Mouse (Mus musculus): ENCODE measurements around the gene Snrpa. TPM values are rescaled to one million over a fixed set of nuclear protein-coding genes. Genes with fewer than 3 reads are reported as not detected.

The Snrpa gene
- polyA plus RNA-seq, 1 experiment: 293 TPM

DNA sequence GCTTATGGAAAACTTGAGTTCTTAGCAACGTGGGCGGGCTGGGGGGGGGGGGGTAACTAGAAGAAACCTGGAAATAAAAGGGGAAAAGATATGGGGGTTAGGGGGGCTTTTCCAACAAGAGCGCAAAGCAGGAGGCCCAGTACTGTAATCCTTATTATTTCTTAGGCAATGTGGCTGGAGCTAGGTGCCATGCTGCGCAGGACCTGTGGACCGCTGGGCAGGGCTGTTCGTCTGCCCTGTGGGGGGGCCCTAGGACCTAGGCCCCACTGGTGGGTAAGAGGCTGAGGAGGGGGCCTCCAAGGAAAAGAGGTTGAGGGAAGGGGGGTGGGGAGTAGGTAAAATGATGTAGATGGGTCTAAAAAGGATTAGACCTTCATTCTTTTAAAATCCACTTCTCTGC, 37.2 kb upstream of the Snrpa start:
- no peak for TF ChIP-seq CTCF (IDR thresholded peaks at IDR 0.05; ENCODE audit: borderline replicate concordance, control insufficient read depth, extremely low read depth, insufficient read depth, low read length, poor library complexity)
- TF ChIP-seq POLR2A (IDR thresholded peaks at IDR 0.05; ENCODE audit: control insufficient read depth, extremely low read depth, insufficient read depth, low read length, poor library complexity): no peak
- no peak overlapping the region for H3K27ac ChIP-seq (ENCODE audit: control insufficient read depth, insufficient read depth, low read length)
- H3K4me1 ChIP-seq (replicated peaks; ENCODE audit: control insufficient read depth, insufficient read depth, low read length): peaks cover 13% of the 10 kb centered on the region
- H3K27me3 ChIP-seq (ENCODE audit: control insufficient read depth, insufficient read depth, low read length): no peaks in the 10 kb centered on the region
- H3K36me3 ChIP-seq (ENCODE audit: control insufficient read depth, insufficient read depth, low read length): no peaks in the 10 kb centered on the region
- WGBS: 14% methylated on average over 6 of the region's 6 CpGs
- peak overlapping the region; percentile 54 for H3K4me3 ChIP-seq (ENCODE audit: control insufficient read depth, insufficient read depth, low read length)
- no peak for DNase-seq

DNA sequence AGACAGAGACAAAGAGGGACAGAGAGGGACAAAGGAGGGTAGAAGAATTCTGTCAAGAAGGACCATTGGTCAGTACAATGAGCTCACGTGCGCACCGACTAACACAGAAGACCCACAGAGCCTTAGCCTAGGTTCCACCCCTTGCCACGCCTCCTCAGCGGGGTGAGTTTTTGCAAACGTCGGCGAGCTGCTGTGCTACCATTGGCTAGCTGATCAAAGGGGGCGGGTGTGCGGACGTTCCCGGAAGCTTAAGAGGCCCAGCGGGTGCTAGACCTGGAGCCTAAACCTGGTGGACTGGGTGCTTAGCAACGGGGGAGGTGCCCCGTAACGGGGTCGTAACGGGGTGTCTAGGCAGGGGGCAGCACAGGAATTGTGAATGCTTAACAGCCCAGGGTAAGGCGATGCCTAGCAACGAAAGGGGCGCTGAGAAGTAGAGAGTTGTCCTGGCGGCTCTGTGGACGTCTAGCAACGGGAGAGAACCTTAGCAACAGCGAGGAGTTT, 36.8 kb upstream of the Snrpa start, which contains the start of gene Coq8b:
Coq8b (plus strand) TSS at position 243 of the 501 bp plus-strand sequence.
- Histone ChIP-seq H3K27ac (ENCODE audit: control insufficient read depth, insufficient read depth, low read length) (no peak within 1 kb of the TSS), H3K4me3 (ENCODE audit: control insufficient read depth, insufficient read depth, low read length) (peak within 1 kb of the TSS; percentile 54), H3K36me3 (ENCODE audit: control insufficient read depth, insufficient read depth, low read length) (no peaks in the 10 kb centered on the region), H3K27me3 (ENCODE audit: control insufficient read depth, insufficient read depth, low read length) (no peaks in the 10 kb centered on the region), H3K4me1 (replicated peaks; ENCODE audit: control insufficient read depth, insufficient read depth, low read length) (peaks cover 15% of the 10 kb centered on the region)
- DNase-seq: peak; percentile 95
- under 1% methylated on average over 25 of the region's 25 CpGs for WGBS
- TF ChIP-seq POLR2A (IDR thresholded peaks at IDR 0.05; ENCODE audit: control insufficient read depth, extremely low read depth, insufficient read depth, low read length, poor library complexity) (peak; percentile 29; the same call in 1 of the 2 replicates), CTCF (IDR thresholded peaks at IDR 0.05; ENCODE audit: borderline replicate concordance, control insufficient read depth, extremely low read depth, insufficient read depth, low read length, poor library complexity) (peak; percentile 43; the same call in 1 of the 2 replicates)

DNA sequence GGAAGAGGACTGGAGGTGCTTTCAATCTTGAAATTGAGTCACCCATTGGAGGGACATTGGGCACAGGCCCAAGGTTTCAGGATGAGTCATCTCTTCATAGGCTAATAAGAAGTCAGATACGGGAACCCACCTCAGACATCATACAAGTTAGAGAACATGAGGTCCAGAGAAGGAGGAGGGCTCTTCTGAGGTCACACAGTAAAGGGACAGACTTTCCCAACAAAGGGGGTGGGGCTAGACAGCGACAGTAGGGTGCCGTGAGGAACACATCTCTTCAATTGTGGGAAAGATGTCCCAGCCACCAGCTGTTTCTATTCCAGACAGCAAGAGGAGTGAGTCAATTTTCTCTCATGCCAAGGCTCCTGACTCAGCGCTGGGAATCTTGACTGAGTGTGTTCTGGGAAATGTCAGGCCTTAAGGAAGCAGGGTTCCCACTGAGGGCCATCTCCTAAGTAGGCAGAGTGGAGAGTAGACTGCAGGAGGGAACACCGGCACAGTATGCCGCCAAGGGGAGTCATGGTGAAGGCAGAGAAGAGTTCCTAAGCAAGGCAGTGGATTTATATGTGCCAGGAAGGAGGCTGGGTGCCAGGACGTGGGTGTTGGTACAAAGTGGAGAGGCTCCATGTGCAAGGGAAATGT, 35.7 kb upstream of the Snrpa start:
- H3K4me3 ChIP-seq (ENCODE audit: control insufficient read depth, insufficient read depth, low read length): no peak overlapping the region
- H3K27ac ChIP-seq (ENCODE audit: control insufficient read depth, insufficient read depth, low read length): no peak overlapping the region

DNA sequence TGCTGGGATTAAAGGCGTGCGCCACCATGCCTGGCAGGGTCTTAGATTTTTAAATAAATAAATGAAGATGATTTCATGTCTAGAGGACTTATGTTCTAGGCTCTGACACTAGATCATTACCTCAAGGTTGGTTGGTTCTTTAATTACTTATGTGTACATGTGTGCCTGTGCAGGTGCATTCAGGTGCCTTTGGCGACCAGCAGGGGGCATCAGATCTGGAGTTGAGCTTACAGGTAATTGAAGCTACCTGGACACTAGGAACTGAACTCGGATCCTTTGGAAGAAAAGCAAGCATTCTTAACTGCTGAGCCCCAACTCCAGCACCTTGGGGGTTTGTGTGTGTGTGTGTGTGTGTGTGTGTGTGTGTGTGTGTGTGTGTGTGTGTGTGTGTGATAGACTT, 34.7 kb upstream of the Snrpa start:
- DNase-seq: no peak
- H3K36me3 ChIP-seq (ENCODE audit: control insufficient read depth, insufficient read depth, low read length): no peaks in the 10 kb centered on the region
- no peak overlapping the region for H3K4me3 ChIP-seq (ENCODE audit: control insufficient read depth, insufficient read depth, low read length)
- 80% methylated on average over 4 of the region's 4 CpGs for WGBS
- no peaks in the 10 kb centered on the region for H3K27me3 ChIP-seq (ENCODE audit: control insufficient read depth, insufficient read depth, low read length)
- H3K4me1 ChIP-seq (replicated peaks; ENCODE audit: control insufficient read depth, insufficient read depth, low read length): peaks cover 33% of the 10 kb centered on the region
- no peak overlapping the region for H3K27ac ChIP-seq (ENCODE audit: control insufficient read depth, insufficient read depth, low read length)
- TF ChIP-seq CTCF (IDR thresholded peaks at IDR 0.05; ENCODE audit: borderline replicate concordance, control insufficient read depth, extremely low read depth, insufficient read depth, low read length, poor library complexity) (no peak), POLR2A (IDR thresholded peaks at IDR 0.05; ENCODE audit: control insufficient read depth, extremely low read depth, insufficient read depth, low read length, poor library complexity) (no peak)

More for the DNA sequence above, 35.7 kb upstream of the Snrpa start:
- TF ChIP-seq CTCF (IDR thresholded peaks at IDR 0.05; ENCODE audit: borderline replicate concordance, control insufficient read depth, extremely low read depth, insufficient read depth, low read length, poor library complexity) (no peak), POLR2A (IDR thresholded peaks at IDR 0.05; ENCODE audit: control insufficient read depth, extremely low read depth, insufficient read depth, low read length, poor library complexity) (no peak)
- no peak for DNase-seq
- no peaks in the 10 kb centered on the region for H3K36me3 ChIP-seq (ENCODE audit: control insufficient read depth, insufficient read depth, low read length)
- WGBS: 84% methylated on average over 7 of the region's 7 CpGs
- no peaks in the 10 kb centered on the region for H3K27me3 ChIP-seq (ENCODE audit: control insufficient read depth, insufficient read depth, low read length)
- H3K4me1 ChIP-seq (replicated peaks; ENCODE audit: control insufficient read depth, insufficient read depth, low read length): peaks cover 25% of the 10 kb centered on the region

DNA sequence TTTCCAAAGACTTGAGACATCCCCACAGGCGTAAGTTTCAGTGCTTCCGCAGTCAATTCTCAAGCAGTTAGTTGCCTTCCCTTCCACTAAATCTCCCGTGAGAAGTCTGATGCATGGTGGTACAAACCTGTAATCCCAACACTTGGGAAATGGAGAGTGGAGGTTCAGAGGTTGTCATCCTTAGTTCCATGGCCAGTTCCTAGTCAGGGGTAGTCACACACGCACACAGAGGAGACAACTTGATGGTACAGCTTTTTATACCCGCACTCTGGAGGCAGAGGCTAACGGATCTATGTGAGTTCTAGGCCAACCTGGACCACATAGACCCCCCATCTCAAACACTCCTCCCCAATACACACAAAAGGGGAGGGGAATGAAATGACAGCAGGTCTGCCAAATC, 32.8 kb upstream of the Snrpa start:
- Histone ChIP-seq H3K27me3 (ENCODE audit: control insufficient read depth, insufficient read depth, low read length) (no peaks in the 10 kb centered on the region), H3K27ac (ENCODE audit: control insufficient read depth, insufficient read depth, low read length) (peak overlapping the region; percentile 44), H3K4me1 (replicated peaks; ENCODE audit: control insufficient read depth, insufficient read depth, low read length) (peaks cover 42% of the 10 kb centered on the region), H3K4me3 (ENCODE audit: control insufficient read depth, insufficient read depth, low read length) (peak overlapping the region; percentile 65), H3K36me3 (ENCODE audit: control insufficient read depth, insufficient read depth, low read length) (no peaks in the 10 kb centered on the region)
- TF ChIP-seq POLR2A (IDR thresholded peaks at IDR 0.05; ENCODE audit: control insufficient read depth, extremely low read depth, insufficient read depth, low read length, poor library complexity) (no peak), CTCF (IDR thresholded peaks at IDR 0.05; ENCODE audit: borderline replicate concordance, control insufficient read depth, extremely low read depth, insufficient read depth, low read length, poor library complexity) (no peak)
- DNase-seq: no peak
- WGBS: 20% methylated on average over 6 of the region's 6 CpGs

DNA sequence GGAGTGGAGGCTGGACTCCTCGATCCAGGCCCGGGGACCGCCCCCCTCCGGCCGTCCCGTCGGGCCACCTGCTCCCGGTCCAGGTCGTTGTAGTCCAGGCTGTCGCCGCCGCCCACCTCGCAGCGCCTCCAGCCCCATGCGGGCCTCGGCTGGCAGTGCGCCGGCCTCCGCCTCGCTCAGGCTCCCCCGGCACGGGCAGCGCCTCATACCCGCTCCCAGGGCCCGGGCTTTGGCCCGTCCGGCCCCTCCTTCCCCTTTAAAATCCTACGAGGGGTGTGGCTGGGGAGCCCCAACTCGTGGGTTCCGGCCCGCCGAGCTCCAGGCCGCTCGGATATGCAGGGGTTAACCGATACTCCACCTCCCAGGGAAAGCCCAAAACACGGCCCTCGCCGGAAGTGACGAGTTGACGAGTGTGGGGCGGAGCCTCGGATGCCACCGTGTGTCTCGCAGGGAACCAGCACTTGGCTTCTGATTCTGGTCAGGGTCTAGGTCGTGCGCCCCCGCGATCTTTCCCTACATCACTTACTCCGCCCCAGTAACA, 32.3 kb upstream of the Snrpa start, which contains the start of gene Itpkc:
Itpkc (minus strand) TSS at position 381 of the 541 bp plus-strand sequence.
- Histone ChIP-seq H3K4me3 (ENCODE audit: control insufficient read depth, insufficient read depth, low read length) (peak within 1 kb of the TSS; percentile 65), H3K27ac (ENCODE audit: control insufficient read depth, insufficient read depth, low read length) (peak within 1 kb of the TSS; percentile 44), H3K36me3 (ENCODE audit: control insufficient read depth, insufficient read depth, low read length) (no peaks in the 10 kb centered on the region), H3K27me3 (ENCODE audit: control insufficient read depth, insufficient read depth, low read length) (no peaks in the 10 kb centered on the region), H3K4me1 (replicated peaks; ENCODE audit: control insufficient read depth, insufficient read depth, low read length) (peaks cover 37% of the 10 kb centered on the region)
- TF ChIP-seq CTCF (IDR thresholded peaks at IDR 0.05; ENCODE audit: borderline replicate concordance, control insufficient read depth, extremely low read depth, insufficient read depth, low read length, poor library complexity) (no peak), POLR2A (IDR thresholded peaks at IDR 0.05; ENCODE audit: control insufficient read depth, extremely low read depth, insufficient read depth, low read length, poor library complexity) (peak; percentile 88)
- WGBS: under 1% methylated on average over 49 of the region's 49 CpGs
- DNase-seq: peak; percentile 91

Data from thymus, adult 2 months (tissue).